Mouse (Mus musculus) megakaryocyte progenitor cell, adult 5-6 weeks (primary cell): Measurements from ENCODE around the gene 3110021N24Rik. TPM values are rescaled to one million over a fixed set of nuclear protein-coding genes. Genes with fewer than 3 reads are reported as not detected.
"Not testable (repeated sequence)": the region's sequence is repeated elsewhere in the genome, so short reads cannot be mapped to it uniquely, and the experiment has no call there.

Experiments
- ATAC-seq: replicated peaks from 2 replicates; pipeline ENCODE4 v1.8.0; 2016; ENCODE audit warnings: mild to moderate bottlenecking, moderate TSS enrichment, inconsistent platforms; ENCODE audit not compliant: poor library complexity
- total RNA-seq, 2 experiments: library from RNA; stranded (forward) in 1 of 2; stranded (reverse) in 1 of 2; fragments of 157-497, 149-512 nt in 1 of 2; fragments of 200-1000 nt in 1 of 2; gene quantifications; 2 replicates each; pipeline versions ENCODE4 v1.2.3 to v1.2.4; 2015 to 2017

Gene 3110021N24Rik
- total RNA-seq (2015), result not detected in 2 replicates
- total RNA-seq (2017), result not detected in 2 replicates

GRCm38 (mm10) chr4:108719349-108719748 is at the start of gene 3110021N24Rik:
TSS of gene 3110021N24Rik (plus strand) at chr4:108719649.
- no peak for ATAC-seq

DNA sequence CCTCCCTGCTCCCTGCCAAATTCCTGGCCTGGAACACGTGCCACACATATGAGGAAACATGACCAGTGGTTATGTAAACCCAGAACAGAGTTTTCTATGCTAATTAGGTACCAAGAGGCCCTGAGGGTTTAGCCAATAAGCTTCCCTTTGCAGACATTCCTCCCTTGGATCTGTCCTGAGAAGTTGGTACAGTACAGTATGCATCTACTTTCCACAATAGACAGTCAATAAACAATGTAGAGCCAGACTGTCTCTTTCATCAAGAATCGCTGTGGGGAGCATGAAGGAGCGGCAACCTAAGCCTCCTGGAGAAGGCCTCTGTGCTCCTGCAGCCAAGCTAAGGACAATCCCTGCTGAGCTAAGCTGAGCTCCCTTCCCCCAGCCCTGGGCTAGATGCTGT is 33.3 kb upstream of the 3110021N24Rik start:
- no peak for ATAC-seq

- not testable (repeated sequence) for ATAC-seq
Measured at GRCm38 (mm10) chr4:108687098-108687497, 32.4 kb upstream of the 3110021N24Rik start.

DNA sequence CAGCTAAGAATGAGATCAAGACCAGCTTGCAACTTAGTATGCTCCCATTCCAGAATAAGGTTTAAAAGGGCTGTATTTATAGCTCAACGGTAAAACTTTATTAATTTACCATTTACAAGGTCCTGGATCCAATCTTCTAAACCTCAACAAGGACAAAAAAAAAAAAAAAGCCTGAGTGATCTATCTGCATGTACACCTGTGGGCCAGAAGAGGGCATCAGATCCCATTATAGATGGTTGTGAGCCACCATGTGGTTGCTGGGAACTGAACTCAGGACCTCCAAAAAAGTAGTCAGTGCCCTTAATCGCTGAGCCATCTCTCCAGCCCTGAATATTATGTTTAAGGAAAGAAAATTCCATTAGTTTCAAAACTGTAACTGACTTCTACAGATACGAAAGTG is 29.0 kb upstream of the 3110021N24Rik start:
- no peak for ATAC-seq

GRCm38 (mm10) chr4:108691469-108691868 is 28.0 kb upstream of the 3110021N24Rik start:
- ATAC-seq, result no peak

GRCm38 (mm10) chr4:108696934-108697333 is 22.5 kb upstream of the 3110021N24Rik start:
- peak; percentile 74 for ATAC-seq

DNA sequence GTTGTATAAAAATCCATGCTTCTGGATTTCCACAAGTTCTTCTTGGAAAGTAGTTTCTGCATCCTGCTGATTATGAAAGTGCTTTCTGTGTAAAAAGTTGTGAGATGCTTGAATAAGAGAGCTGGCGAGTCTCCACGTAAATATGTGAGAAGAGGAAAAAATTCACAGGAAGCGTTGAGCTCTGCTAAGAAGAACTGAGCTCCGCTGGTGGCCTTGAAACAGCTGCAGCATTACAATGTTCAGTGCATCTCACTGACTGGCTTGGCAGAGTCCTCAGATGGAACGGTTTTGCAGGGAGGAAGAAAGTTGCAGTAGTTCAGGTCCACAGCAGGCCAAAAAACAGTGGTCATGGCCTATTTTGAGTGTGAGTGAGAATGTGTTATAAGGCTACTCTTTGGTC is 11.2 kb upstream of the 3110021N24Rik start:
- no peak for ATAC-seq

GRCm38 (mm10) chr4:108721245-108721784 is 1.9 kb downstream of the 3110021N24Rik start:
- ATAC-seq, result no peak

GRCm38 (mm10) chr4:108724102-108724501 is 4.7 kb downstream of the 3110021N24Rik start:
- no peak for ATAC-seq

- no peak for ATAC-seq
Measured at GRCm38 (mm10) chr4:108730450-108730849, 11.0 kb downstream of the 3110021N24Rik start.

DNA sequence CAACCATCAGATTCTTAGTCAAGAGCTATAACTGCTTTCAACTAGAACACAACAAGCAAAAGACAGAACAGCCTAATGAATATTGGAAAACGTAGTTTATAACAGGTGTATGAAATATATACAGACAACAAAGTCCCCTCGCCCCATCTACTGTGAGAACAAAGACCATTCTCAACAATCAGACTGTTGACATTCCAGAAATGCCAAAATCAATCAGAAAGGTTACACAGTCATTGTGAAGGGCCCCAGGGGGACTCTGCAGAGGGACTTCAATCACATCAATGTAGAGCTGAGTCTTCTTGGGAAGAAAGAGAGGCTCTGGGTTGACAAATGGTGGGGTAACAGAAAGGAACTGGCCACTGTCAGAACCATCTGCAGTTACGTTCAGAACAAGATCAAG is 12.1 kb downstream of the 3110021N24Rik start:
- ATAC-seq, result no peak

- ATAC-seq, result no peak
Measured at GRCm38 (mm10) chr4:108746160-108746873, 26.9 kb downstream of the 3110021N24Rik start.

DNA sequence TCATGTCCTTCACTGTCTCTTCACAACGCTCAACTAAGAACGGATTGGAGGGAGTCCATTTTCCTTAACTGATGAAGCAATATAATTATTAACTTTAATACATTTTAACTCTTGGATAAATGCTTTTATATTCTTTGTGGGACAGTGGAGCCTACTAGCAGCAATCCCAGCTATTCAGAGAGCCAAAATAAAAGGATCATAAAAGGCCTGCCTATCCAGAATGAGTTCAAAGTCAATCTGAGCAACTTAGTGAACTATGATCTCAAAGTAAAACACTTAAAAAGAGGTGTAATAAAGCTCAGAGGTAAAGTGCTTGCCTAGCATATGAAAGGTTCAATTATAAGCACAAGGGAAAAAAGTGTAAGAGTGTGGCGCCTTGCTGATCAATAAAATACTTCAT is 40.1 kb downstream of the 3110021N24Rik start:
- ATAC-seq, result no peak

DNA sequence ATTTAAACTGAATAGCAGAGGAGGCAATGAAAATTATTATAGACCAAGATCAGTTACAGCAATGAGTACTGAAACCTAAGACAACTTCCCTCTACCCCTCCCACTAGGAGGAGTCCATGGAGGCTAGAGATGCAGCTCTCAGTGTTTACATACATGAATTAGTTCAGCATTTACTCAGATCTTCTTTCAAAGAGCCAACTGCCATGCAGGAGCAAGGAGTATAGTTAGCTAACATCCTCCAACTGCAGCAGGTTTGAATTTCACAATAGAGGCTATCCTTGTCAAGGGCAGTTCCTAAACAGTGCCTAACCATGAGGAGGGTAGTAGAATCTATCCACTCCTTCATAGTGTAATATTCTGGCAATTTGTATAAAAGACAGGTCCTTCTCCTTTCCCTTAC is 49.1 kb downstream of the 3110021N24Rik start:
- peak; percentile 42 for ATAC-seq

DNA sequence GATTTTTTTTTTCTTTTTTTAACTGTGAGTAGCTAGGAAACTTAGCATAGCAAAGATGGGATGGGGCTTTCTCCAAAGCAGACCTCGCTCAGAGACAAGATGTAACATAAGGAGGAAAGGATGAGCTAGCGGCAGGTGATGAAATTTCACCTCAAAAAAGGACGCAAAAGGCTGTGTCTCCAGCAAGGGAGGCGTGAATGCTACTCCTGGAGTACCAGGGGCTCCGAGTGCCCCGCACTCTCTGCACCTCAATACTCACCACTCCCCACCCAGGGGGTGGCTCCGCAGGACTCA is 60.3 kb downstream of the 3110021N24Rik start:
- no peak for ATAC-seq

- peak; percentile 97 for ATAC-seq
Measured at GRCm38 (mm10) chr4:108780057-108780863, 60.8 kb downstream of the 3110021N24Rik start, which contains the start of gene Zfyve9. TSS of gene Zfyve9 (minus strand) at chr4:108780798.

DNA sequence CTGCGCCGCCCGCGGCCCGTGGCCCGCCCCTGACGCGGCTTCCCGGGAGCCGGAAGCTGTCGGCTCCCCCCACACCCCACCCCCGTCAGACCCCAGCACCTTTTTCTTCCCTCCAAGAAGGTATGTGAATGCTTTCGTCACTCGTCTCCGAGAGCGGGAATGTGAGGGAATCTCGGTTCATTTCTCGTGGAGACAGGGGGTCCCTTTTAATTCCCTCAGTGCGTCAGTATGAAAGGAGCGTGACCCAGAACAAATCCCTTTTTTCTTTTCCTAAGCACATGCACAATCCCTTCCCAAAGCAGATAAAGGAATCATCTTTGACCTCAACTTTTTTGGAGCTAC is 61.4 kb downstream of the 3110021N24Rik start:
- ATAC-seq, result no peak

GRCm38 (mm10) chr4:108781596-108781995 is 62.1 kb downstream of the 3110021N24Rik start:
- ATAC-seq, result no peak

- no peak for ATAC-seq
Measured at GRCm38 (mm10) chr4:108782421-108783085, 63.1 kb downstream of the 3110021N24Rik start.

- peak; percentile 76 for ATAC-seq
Measured at GRCm38 (mm10) chr4:108789258-108789936, 69.9 kb downstream of the 3110021N24Rik start.

GRCm38 (mm10) chr4:108790507-108790906 is 71.1 kb downstream of the 3110021N24Rik start:
- peak; percentile 80 for ATAC-seq
